Mouse (Mus musculus): Measurements from ENCODE around the gene Lrrc66.

- TF ChIP-seq CTCF (IDR thresholded peaks at IDR 0.05; ENCODE audit: low read depth): no peak
- TF ChIP-seq EP300 (optimal IDR thresholded peaks at IDR 0.05): no peak
Measured at GRCm38 (mm10) chr5:73604964-73605363, 27.4 kb downstream of the Lrrc66 start.

All from stomach, postnatal 0 days (tissue).